Mouse (Mus musculus): ENCODE data around the gene Gm21761. TPM values are rescaled to one million over a fixed set of nuclear protein-coding genes. Genes with fewer than 3 reads are reported as not detected.
"Not testable (repeated sequence)": the region's sequence is repeated elsewhere in the genome, so short reads cannot be mapped to it uniquely, and the experiment has no call there.

Gm21761 gene
- not detected in 2 replicates for polyA plus RNA-seq (2015; fragmentation: Nextera tagmentation; extraction: Ambion mirVana)

DNA sequence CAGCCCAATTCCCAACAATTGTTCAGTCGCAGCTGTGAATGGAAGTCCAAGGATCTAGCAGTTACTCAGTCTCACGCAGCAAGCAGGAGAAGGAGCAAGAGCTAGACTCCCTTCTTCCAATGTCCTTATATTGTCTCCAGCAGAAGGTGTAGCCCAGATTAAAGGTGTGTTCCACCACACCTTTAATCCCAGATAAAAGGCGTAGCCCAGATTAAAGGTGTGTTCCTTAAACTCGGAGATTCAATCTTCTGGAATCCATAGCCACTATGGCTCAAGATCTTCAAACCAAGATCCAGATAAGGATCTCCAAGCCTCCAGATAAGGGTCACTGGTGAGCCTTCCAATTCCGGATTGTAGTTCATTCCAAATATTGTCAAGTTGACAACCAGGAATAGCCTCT lies at the start of gene Gm21761:
TSS of gene Gm21761 (minus strand) at position 101 of the 400 bp plus-strand sequence.
- H3K27ac ChIP-seq; H3K4me3 ChIP-seq; H3K27me3 ChIP-seq; H3K9me3 ChIP-seq (replicated peaks); H3K4me1 ChIP-seq; H3K9ac ChIP-seq; H3K4me2 ChIP-seq; ATAC-seq; H3K36me3 ChIP-seq (ENCODE audit: poor library complexity, severe bottlenecking): not testable (repeated sequence)
- WGBS, result no CpG with 5 or more reads among the region's 5 CpGs

GRCm38 (mm10) chr13:119969163-119969562 lies 40.1 kb upstream of the Gm21761 start:
- H3K36me3 ChIP-seq (ENCODE audit: poor library complexity, severe bottlenecking); H3K4me2 ChIP-seq; H3K27ac ChIP-seq; H3K9ac ChIP-seq; H3K4me3 ChIP-seq; H3K27me3 ChIP-seq; H3K9me3 ChIP-seq (replicated peaks); H3K4me1 ChIP-seq: not testable (repeated sequence)
- WGBS, result no CpG with 5 or more reads among the region's 13 CpGs
- ATAC-seq, result peak; percentile 11; the same call in 1 of the 2 replicates

DNA sequence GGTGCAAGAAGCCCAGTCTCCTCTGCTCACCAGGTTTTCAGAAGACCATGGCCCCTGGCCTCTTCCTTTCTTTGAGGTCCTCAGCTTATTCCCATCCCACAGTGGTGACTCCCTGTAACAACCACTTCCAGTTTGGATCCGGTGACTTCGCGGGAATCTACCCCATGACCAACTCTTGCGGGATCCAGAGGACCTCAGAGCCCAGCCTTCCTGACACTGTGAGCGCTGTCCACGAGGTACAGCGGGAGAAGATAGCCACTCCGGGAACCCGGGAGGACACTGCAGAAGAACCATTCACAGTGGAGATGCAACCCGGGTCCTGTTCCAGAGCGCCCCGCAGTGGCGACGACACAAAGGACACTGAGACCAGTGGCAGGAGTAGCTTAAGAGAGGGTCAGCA lies 39.1 kb upstream of the Gm21761 start:
- not testable (repeated sequence) for ATAC-seq; H3K36me3 ChIP-seq (ENCODE audit: poor library complexity, severe bottlenecking); H3K9me3 ChIP-seq (replicated peaks); H3K27ac ChIP-seq; H3K4me2 ChIP-seq; H3K27me3 ChIP-seq; H3K4me3 ChIP-seq; H3K4me1 ChIP-seq; H3K9ac ChIP-seq
- no CpG with 5 or more reads among the region's 14 CpGs for WGBS

- ATAC-seq, result peak; percentile 28
- 0 out of 2 replicates have a peak overlapping the region, but pooled peaks have one; percentile 3 for H3K4me3 ChIP-seq
- under 1% methylated on average over 21 of the region's 22 CpGs for WGBS
Measured at GRCm38 (mm10) chr13:119965968-119966367, 36.9 kb upstream of the Gm21761 start.

GRCm38 (mm10) chr13:119965302-119965952 lies 36.4 kb upstream of the Gm21761 start:
- not testable (repeated sequence) for H3K27me3 ChIP-seq; H3K9me3 ChIP-seq (replicated peaks); H3K4me1 ChIP-seq; H3K4me3 ChIP-seq; H3K27ac ChIP-seq; H3K9ac ChIP-seq; H3K36me3 ChIP-seq (ENCODE audit: poor library complexity, severe bottlenecking)
- WGBS, result 1% methylated on average over 15 of the region's 34 CpGs
- peak; percentile 87 for ATAC-seq
- H3K4me2 ChIP-seq, result peak overlapping the region; percentile 38

More at GRCm38 (mm10) chr13:119965968-119966367, 36.9 kb upstream of the Gm21761 start:
- not testable (repeated sequence) for H3K36me3 ChIP-seq (ENCODE audit: poor library complexity, severe bottlenecking); H3K27ac ChIP-seq; H3K9me3 ChIP-seq (replicated peaks); H3K9ac ChIP-seq; H3K4me1 ChIP-seq; H3K27me3 ChIP-seq
- H3K4me2 ChIP-seq, result peak overlapping the region; percentile 38

GRCm38 (mm10) chr13:119962856-119963255 lies 33.8 kb upstream of the Gm21761 start:
- H3K36me3 ChIP-seq (ENCODE audit: poor library complexity, severe bottlenecking); H3K4me3 ChIP-seq; ATAC-seq; H3K4me1 ChIP-seq; H3K4me2 ChIP-seq; H3K9ac ChIP-seq; H3K27ac ChIP-seq; H3K27me3 ChIP-seq; H3K9me3 ChIP-seq (replicated peaks): not testable (repeated sequence)
- WGBS, result no CpG with 5 or more reads among the region's 5 CpGs

DNA sequence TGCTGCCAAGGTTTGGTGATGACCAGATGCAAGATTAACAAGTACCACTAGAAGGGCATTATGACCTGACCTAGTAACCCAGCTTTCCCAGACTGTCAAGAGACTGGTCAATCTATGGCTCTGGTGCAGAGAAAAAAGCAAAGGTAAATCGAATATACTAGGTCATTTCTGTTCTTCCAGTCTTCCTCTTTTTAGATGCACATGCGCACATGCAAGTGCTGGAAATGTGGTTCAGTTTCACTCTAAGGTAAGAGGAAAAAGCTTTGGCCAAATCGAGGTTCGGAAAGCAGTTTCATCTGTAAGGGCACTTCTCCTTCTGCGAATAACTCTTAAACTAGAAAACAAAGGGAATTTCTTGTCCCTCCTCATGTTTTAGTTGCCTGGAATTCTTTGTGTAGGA lies 26.5 kb upstream of the Gm21761 start:
- H3K27ac ChIP-seq; H3K9ac ChIP-seq; H3K9me3 ChIP-seq (replicated peaks); H3K4me2 ChIP-seq; H3K27me3 ChIP-seq; H3K4me3 ChIP-seq; ATAC-seq; H3K4me1 ChIP-seq; H3K36me3 ChIP-seq (ENCODE audit: poor library complexity, severe bottlenecking): not testable (repeated sequence)
- WGBS, result no CpG with 5 or more reads among the region's 5 CpGs

DNA sequence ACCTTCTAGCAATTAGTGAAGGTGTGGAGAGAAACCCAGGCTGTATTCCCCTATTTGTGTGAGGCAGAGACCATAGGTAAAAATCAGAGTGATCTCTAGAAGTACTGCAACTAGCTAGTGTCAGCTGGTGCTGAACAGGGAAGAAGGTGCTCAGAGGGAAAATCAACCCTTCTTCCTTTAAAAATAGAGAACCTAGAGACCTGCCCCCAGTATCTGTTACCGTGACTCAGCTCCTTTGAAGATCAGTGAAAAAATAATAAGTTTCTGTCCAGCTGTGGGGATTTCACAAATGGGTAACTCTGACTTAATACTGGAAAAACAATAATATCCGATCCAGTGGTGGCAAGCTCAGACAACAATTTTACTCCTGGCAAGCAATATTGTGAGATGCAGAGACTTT lies 26.0 kb upstream of the Gm21761 start:
- 73% methylated on average over 2 of the region's 2 CpGs for WGBS
- not testable (repeated sequence) for H3K9me3 ChIP-seq (replicated peaks)

DNA sequence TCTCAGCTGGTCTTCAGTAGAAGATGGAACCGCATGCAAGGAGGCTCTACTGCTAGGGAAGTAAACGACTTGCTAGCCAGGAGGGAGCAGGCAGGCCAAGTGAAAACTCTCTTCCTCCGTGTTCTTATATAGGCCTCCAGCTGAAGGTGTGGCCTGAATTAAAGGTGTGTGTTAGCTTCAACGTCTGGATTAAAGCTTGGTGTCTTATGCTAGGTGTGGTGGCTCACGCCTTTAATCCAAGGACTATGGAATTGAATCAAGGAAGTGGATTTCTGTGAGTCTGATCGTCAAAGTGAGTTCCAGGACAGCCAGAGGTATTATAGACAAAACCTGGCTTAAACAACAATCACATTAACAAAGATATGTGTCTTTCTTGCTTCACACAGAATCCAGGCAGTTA lies 21.6 kb upstream of the Gm21761 start, which contains the start of gene B020031M17Rik:
TSS of gene B020031M17Rik (minus strand) at position 101 of the 400 bp plus-strand sequence.
- H3K36me3 ChIP-seq (ENCODE audit: poor library complexity, severe bottlenecking); H3K27me3 ChIP-seq; H3K4me1 ChIP-seq; H3K9ac ChIP-seq; H3K9me3 ChIP-seq (replicated peaks); H3K4me3 ChIP-seq; ATAC-seq; H3K27ac ChIP-seq; H3K4me2 ChIP-seq: not testable (repeated sequence)
- WGBS, result 79% methylated on average over 4 of the region's 6 CpGs

More for the DNA sequence above, 26.0 kb upstream of the Gm21761 start:
- H3K27me3 ChIP-seq; H3K4me3 ChIP-seq; H3K27ac ChIP-seq; H3K36me3 ChIP-seq (ENCODE audit: poor library complexity, severe bottlenecking); H3K4me2 ChIP-seq; H3K9ac ChIP-seq; H3K4me1 ChIP-seq; ATAC-seq: not testable (repeated sequence)

- not testable (repeated sequence) for H3K36me3 ChIP-seq (ENCODE audit: poor library complexity, severe bottlenecking); H3K4me1 ChIP-seq; H3K9me3 ChIP-seq (replicated peaks); H3K9ac ChIP-seq; H3K4me3 ChIP-seq; H3K27me3 ChIP-seq; H3K27ac ChIP-seq; ATAC-seq; H3K4me2 ChIP-seq
- 85% methylated on average over 3 of the region's 3 CpGs for WGBS
Measured at GRCm38 (mm10) chr13:119924597-119925340, 4.3 kb downstream of the Gm21761 start.

GRCm38 (mm10) chr13:119916966-119917722 lies 11.9 kb downstream of the Gm21761 start:
- H3K4me3 ChIP-seq; H3K27me3 ChIP-seq; H3K4me2 ChIP-seq; H3K4me1 ChIP-seq; ATAC-seq; H3K27ac ChIP-seq; H3K9me3 ChIP-seq (replicated peaks); H3K36me3 ChIP-seq (ENCODE audit: poor library complexity, severe bottlenecking); H3K9ac ChIP-seq: not testable (repeated sequence)
- 84% methylated on average over 4 of the region's 5 CpGs for WGBS

- H3K9ac ChIP-seq; H3K36me3 ChIP-seq (ENCODE audit: poor library complexity, severe bottlenecking); ATAC-seq; H3K9me3 ChIP-seq (replicated peaks); H3K4me2 ChIP-seq; H3K27ac ChIP-seq; H3K4me1 ChIP-seq; H3K27me3 ChIP-seq; H3K4me3 ChIP-seq: not testable (repeated sequence)
- WGBS, result 77% methylated on average over 2 of the region's 2 CpGs
Measured at GRCm38 (mm10) chr13:119916449-119916848, 12.6 kb downstream of the Gm21761 start.

Data from forebrain, embryonic 13.5 days (tissue).